Mouse (Mus musculus) hindbrain, embryonic 13.5 days (tissue): ENCODE results near the gene Plekhg1. TPM values are rescaled to one million over a fixed set of nuclear protein-coding genes. Genes with fewer than 3 reads are reported as not detected.

Experiments
- ATAC-seq: fragments of 200-750 bp; cut with Nextera tagmentation; 2 replicates; pipeline ENCODE4 v1.8.0; 2017; ENCODE audit warnings: moderate TSS enrichment; ENCODE audit not compliant: low FRiP score
- H3K27ac ChIP-seq: fragments of 300-500 bp; sonication (generic); 2 replicates; pipeline ENCODE4 v1.5.1; 2015; ENCODE audit warnings: inconsistent platforms, mild to moderate bottlenecking, moderate library complexity
- H3K27me3 ChIP-seq: fragments of 300-500 bp; sonication (generic); 2 replicates; pipeline ENCODE4 v1.6.1; 2015; ENCODE audit warnings: mild to moderate bottlenecking, inconsistent platforms
- H3K36me3 ChIP-seq: fragments of 300-500 bp; sonication (generic); 2 replicates; pipeline ENCODE4 v1.6.1; 2015; ENCODE audit warnings: mild to moderate bottlenecking, inconsistent platforms
- H3K4me1 ChIP-seq: fragments of 300-500 bp; sonication (generic); replicated peaks from 2 replicates; pipeline ENCODE4 v1.6.1; 2015; ENCODE audit warnings: inconsistent platforms
- H3K4me2 ChIP-seq: fragments of 300-500 bp; sonication (generic); 2 replicates; pipeline ENCODE4 v1.6.1; 2015; ENCODE audit warnings: inconsistent platforms, mild to moderate bottlenecking, moderate library complexity
- H3K4me3 ChIP-seq: fragments of 300-500 bp; sonication (generic); 2 replicates; pipeline ENCODE4 v1.5.1; 2015; ENCODE audit warnings: mild to moderate bottlenecking, inconsistent platforms
- H3K9ac ChIP-seq: fragments of 300-500 bp; sonication (generic); 2 replicates; pipeline ENCODE4 v1.6.1; 2015; ENCODE audit warnings: mild to moderate bottlenecking, inconsistent platforms
- H3K9me3 ChIP-seq: fragments of 300-500 bp; sonication (generic); 2 replicates; pipeline ENCODE4 v1.6.1; 2016; ENCODE audit warnings: inconsistent platforms
- WGBS: fragments of 180-500 bp; shearing (Covaris S2); methylation state at CpG from one replicate; pipeline ENCODE4 v1.1.7; 2015; 5-methylcytosine and 5-hydroxymethylcytosine counted together
- polyA plus RNA-seq: library from polyadenylated mRNA; unstranded; fragments of >200 nt; fragmentation: Nextera tagmentation; extraction: Ambion mirVana; gene quantifications from 2 replicates; pipeline ENCODE4 v1.2.1, GENCODE M21; 2015

Gene Plekhg1
- polyA plus RNA-seq, 1 experiment from 2014 or later: 7.4 TPM

- 50% methylated on average over 3 of the region's 3 CpGs for whole genome bisulfite sequencing
Measured at GRCm38 (mm10) chr10:3746794-3747518, 6.8 kb downstream of the Plekhg1 start.

GRCm38 (mm10) chr10:3749580-3749979 is 9.4 kb downstream of the Plekhg1 start:
- no peak overlapping the region for H3K27ac ChIP-seq
- ATAC-seq: no peak
- H3K4me3 ChIP-seq: no peak overlapping the region
- no peaks in the 10 kb centered on the region for H3K4me1 ChIP-seq
- no peak overlapping the region for H3K9ac ChIP-seq
- H3K36me3 ChIP-seq: no peaks in the 10 kb centered on the region
- no peaks in the 10 kb centered on the region for H3K9me3 ChIP-seq
- 90% methylated on average over 1 of the region's 1 CpGs for WGBS
- H3K4me2 ChIP-seq: no peak overlapping the region
- no peaks in the 10 kb centered on the region for H3K27me3 ChIP-seq

More at GRCm38 (mm10) chr10:3746794-3747518, 6.8 kb downstream of the Plekhg1 start:
- no peaks in the 10 kb centered on the region for H3K9me3 ChIP-seq
- no peaks in the 10 kb centered on the region for H3K36me3 ChIP-seq
- no peak overlapping the region for H3K4me3 ChIP-seq
- H3K4me1 ChIP-seq: no peaks in the 10 kb centered on the region
- ATAC-seq: no peak
- H3K9ac ChIP-seq: no peak overlapping the region
- no peak overlapping the region for H3K27ac ChIP-seq
- H3K27me3 ChIP-seq: no peaks in the 10 kb centered on the region
- H3K4me2 ChIP-seq: no peak overlapping the region

- no peaks in the 10 kb centered on the region for H3K36me3 ChIP-seq
- H3K27ac ChIP-seq: no peak overlapping the region
- H3K9ac ChIP-seq: no peak overlapping the region
- WGBS: 62% methylated on average over 5 of the region's 5 CpGs
- no peak overlapping the region for H3K4me2 ChIP-seq
- no peak overlapping the region for H3K4me3 ChIP-seq
- H3K27me3 ChIP-seq: no peaks in the 10 kb centered on the region
- H3K9me3 ChIP-seq: no peaks in the 10 kb centered on the region
- ATAC-seq: no peak
- H3K4me1 ChIP-seq: 0 out of 2 replicates have a peak, but pooled peaks cover 8% of the 10 kb centered on the region
Measured at GRCm38 (mm10) chr10:3761992-3762391, 21.8 kb downstream of the Plekhg1 start.

GRCm38 (mm10) chr10:3763199-3763598 is 23.0 kb downstream of the Plekhg1 start:
- H3K4me1 ChIP-seq: 0 out of 2 replicates have a peak, but pooled peaks cover 8% of the 10 kb centered on the region
- no peak overlapping the region for H3K27ac ChIP-seq
- H3K9ac ChIP-seq: no peak overlapping the region
- H3K9me3 ChIP-seq: no peaks in the 10 kb centered on the region
- 82% methylated on average over 3 of the region's 3 CpGs for WGBS
- H3K4me2 ChIP-seq: no peak overlapping the region
- no peaks in the 10 kb centered on the region for H3K36me3 ChIP-seq
- ATAC-seq: no peak
- H3K4me3 ChIP-seq: no peak overlapping the region
- no peaks in the 10 kb centered on the region for H3K27me3 ChIP-seq

GRCm38 (mm10) chr10:3769131-3769530 is 29.0 kb downstream of the Plekhg1 start:
- H3K4me1 ChIP-seq: no peaks in the 10 kb centered on the region
- ATAC-seq: no peak
- no peak overlapping the region for H3K4me3 ChIP-seq
- no peak overlapping the region for H3K27ac ChIP-seq
- H3K9ac ChIP-seq: no peak overlapping the region
- no peaks in the 10 kb centered on the region for H3K9me3 ChIP-seq
- H3K4me2 ChIP-seq: no peak overlapping the region
- no peaks in the 10 kb centered on the region for H3K27me3 ChIP-seq
- WGBS: 87% methylated on average over 5 of the region's 5 CpGs
- no peaks in the 10 kb centered on the region for H3K36me3 ChIP-seq

- no peaks in the 10 kb centered on the region for H3K36me3 ChIP-seq
Measured at GRCm38 (mm10) chr10:3774330-3774729, 34.2 kb downstream of the Plekhg1 start.

GRCm38 (mm10) chr10:3776761-3777160 is 36.6 kb downstream of the Plekhg1 start:
- Histone ChIP-seq H3K4me2 (no peak overlapping the region), H3K27me3 (no peaks in the 10 kb centered on the region), H3K27ac (no peak overlapping the region), H3K9ac (no peak overlapping the region), H3K36me3 (no peaks in the 10 kb centered on the region), H3K4me1 (no peaks in the 10 kb centered on the region), H3K9me3 (no peaks in the 10 kb centered on the region), H3K4me3 (no peak overlapping the region)
- no peak for ATAC-seq
- 91% methylated on average over 2 of the region's 2 CpGs for WGBS

More at GRCm38 (mm10) chr10:3774330-3774729, 34.2 kb downstream of the Plekhg1 start:
- WGBS: 90% methylated on average over 2 of the region's 2 CpGs
- Histone ChIP-seq H3K4me3 (no peak overlapping the region), H3K4me2 (no peak overlapping the region), H3K4me1 (no peaks in the 10 kb centered on the region), H3K27ac (no peak overlapping the region), H3K27me3 (no peaks in the 10 kb centered on the region), H3K9ac (no peak overlapping the region), H3K9me3 (no peaks in the 10 kb centered on the region)
- no peak for ATAC-seq

- Histone ChIP-seq H3K4me3 (no peak overlapping the region), H3K9me3 (no peaks in the 10 kb centered on the region), H3K27ac (no peak overlapping the region), H3K9ac (no peak overlapping the region), H3K27me3 (no peaks in the 10 kb centered on the region), H3K4me2 (no peak overlapping the region), H3K36me3 (no peaks in the 10 kb centered on the region), H3K4me1 (no peaks in the 10 kb centered on the region)
- WGBS: 87% methylated on average over 4 of the region's 4 CpGs
- ATAC-seq: no peak
Measured at GRCm38 (mm10) chr10:3785362-3785761, 45.2 kb downstream of the Plekhg1 start.

- no peaks in the 10 kb centered on the region for H3K4me1 ChIP-seq
- no peaks in the 10 kb centered on the region for H3K27me3 ChIP-seq
- ATAC-seq: no peak
- H3K36me3 ChIP-seq: no peaks in the 10 kb centered on the region
- 93% methylated on average over 4 of the region's 4 CpGs for WGBS
- H3K9me3 ChIP-seq: no peaks in the 10 kb centered on the region
- no peak overlapping the region for H3K9ac ChIP-seq
- H3K27ac ChIP-seq: no peak overlapping the region
- no peak overlapping the region for H3K4me3 ChIP-seq
- no peak overlapping the region for H3K4me2 ChIP-seq
Measured at GRCm38 (mm10) chr10:3786531-3786930, 46.4 kb downstream of the Plekhg1 start.

- H3K27me3 ChIP-seq: no peaks in the 10 kb centered on the region
- H3K9me3 ChIP-seq: no peaks in the 10 kb centered on the region
- H3K4me2 ChIP-seq: no peak overlapping the region
- H3K36me3 ChIP-seq: no peaks in the 10 kb centered on the region
- ATAC-seq: no peak
- no peak overlapping the region for H3K9ac ChIP-seq
- H3K4me1 ChIP-seq: no peaks in the 10 kb centered on the region
- no peak overlapping the region for H3K4me3 ChIP-seq
- WGBS: 88% methylated on average over 5 of the region's 5 CpGs
- no peak overlapping the region for H3K27ac ChIP-seq
Measured at GRCm38 (mm10) chr10:3787006-3787405, 46.8 kb downstream of the Plekhg1 start.

- ATAC-seq: no peak
- H3K36me3 ChIP-seq: no peaks in the 10 kb centered on the region
- no peaks in the 10 kb centered on the region for H3K9me3 ChIP-seq
- H3K27me3 ChIP-seq: no peaks in the 10 kb centered on the region
- no peak overlapping the region for H3K4me2 ChIP-seq
- H3K4me1 ChIP-seq: no peaks in the 10 kb centered on the region
- no peak overlapping the region for H3K9ac ChIP-seq
- H3K4me3 ChIP-seq: no peak overlapping the region
- no peak overlapping the region for H3K27ac ChIP-seq
- 84% methylated on average over 3 of the region's 3 CpGs for WGBS
Measured at GRCm38 (mm10) chr10:3793825-3794224, 53.7 kb downstream of the Plekhg1 start.

- ATAC-seq: no peak
- H3K9ac ChIP-seq: no peak overlapping the region
Measured at GRCm38 (mm10) chr10:3799455-3799854, 59.3 kb downstream of the Plekhg1 start.

GRCm38 (mm10) chr10:3801254-3801653 is 61.1 kb downstream of the Plekhg1 start:
- ATAC-seq: no peak
- WGBS: 80% methylated on average over 6 of the region's 6 CpGs
- no peak overlapping the region for H3K27ac ChIP-seq

More at GRCm38 (mm10) chr10:3799455-3799854, 59.3 kb downstream of the Plekhg1 start:
- no peaks in the 10 kb centered on the region for H3K27me3 ChIP-seq
- no peak overlapping the region for H3K4me2 ChIP-seq
- H3K36me3 ChIP-seq: no peaks in the 10 kb centered on the region
- H3K4me1 ChIP-seq: no peaks in the 10 kb centered on the region
- no peak overlapping the region for H3K27ac ChIP-seq
- no peak overlapping the region for H3K4me3 ChIP-seq
- H3K9me3 ChIP-seq: no peaks in the 10 kb centered on the region

More at GRCm38 (mm10) chr10:3801254-3801653, 61.1 kb downstream of the Plekhg1 start:
- Histone ChIP-seq H3K4me1 (no peaks in the 10 kb centered on the region), H3K4me2 (no peak overlapping the region), H3K27me3 (no peaks in the 10 kb centered on the region), H3K9ac (no peak overlapping the region), H3K4me3 (no peak overlapping the region), H3K36me3 (no peaks in the 10 kb centered on the region), H3K9me3 (no peaks in the 10 kb centered on the region)
